Mouse (Mus musculus) ovary, postnatal 10 days (tissue): ENCODE measurements around the gene Magi2.

Source experiments
- DNase-seq: peaks from one replicate; pipeline ENCODE4 v3.0.0; 2022; ENCODE audit warnings: low spot score

The Magi2 gene

DNA sequence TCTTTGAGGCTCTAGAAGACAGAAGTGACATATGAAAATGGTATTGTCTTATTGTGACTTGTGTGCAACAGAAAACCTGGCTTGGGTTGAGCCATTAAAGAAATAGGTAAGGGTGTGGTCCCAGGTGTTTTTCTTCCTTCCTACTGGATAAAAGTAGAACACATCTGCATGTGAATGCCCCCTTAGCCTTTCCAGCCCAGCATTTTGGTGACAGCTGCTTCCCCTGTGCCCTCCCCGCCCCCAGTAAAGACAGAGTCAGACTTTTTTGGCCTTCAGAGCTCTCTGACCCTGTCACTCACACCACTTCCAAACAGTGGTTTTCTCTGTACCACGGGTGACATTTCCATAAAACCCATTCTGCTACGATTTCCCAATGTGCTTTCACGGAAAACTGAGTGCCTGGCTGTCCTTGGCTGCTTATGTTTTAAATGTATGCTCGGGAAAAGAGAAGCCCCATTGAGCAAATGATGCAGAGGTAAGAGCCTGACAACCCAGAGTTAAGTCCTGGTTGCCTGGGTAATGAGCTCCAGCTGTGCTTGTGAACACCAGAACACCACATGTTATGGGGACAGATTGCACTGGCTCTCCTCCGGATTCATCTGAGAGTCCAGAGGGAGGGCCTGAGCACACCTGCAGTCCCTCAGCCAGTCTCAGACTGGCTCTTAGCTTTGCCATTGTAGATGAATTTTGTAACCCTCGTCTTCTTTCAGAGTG lies 1377.1 kb downstream of the Magi2 start:
- DNase-seq = no peak

DNA sequence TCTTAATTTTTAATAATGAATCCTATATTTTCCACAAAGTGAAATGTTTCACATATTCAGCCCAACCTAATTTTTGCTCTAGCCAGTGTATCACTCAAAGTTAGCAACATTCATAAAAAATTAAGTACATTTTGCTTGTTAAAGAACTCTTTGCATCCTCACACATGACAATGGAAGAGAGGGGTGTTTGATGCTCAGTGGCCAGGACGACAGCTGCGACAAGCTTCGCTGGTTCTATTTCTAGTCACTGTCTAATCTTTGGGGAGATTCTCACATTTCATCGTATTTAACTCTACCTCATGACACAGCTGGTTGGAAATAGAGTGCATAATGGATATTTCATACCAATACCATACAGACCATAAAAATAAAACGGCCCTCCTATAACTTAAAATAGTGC lies 1379.7 kb downstream of the Magi2 start:
- no peak for DNase-seq

DNA sequence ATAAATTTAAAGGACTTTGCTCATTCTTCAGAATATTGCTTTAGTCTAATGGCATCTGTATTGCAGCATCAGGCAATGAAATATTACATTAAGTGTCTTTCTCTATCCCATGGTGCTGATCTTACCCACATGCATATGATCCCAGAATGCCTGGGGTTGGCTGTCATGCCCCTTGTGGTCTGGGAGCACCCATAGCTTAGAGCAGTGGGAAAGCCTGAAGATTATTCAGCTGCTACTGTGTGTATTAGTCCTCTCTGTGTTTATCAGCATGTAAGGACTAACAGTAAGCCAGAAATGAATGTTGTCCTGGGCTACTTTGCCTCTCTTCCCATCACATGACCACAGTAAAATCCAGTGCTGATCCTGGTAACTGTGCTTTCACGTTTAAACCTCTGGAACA lies 1380.7 kb downstream of the Magi2 start:
- no peak for DNase-seq

DNA sequence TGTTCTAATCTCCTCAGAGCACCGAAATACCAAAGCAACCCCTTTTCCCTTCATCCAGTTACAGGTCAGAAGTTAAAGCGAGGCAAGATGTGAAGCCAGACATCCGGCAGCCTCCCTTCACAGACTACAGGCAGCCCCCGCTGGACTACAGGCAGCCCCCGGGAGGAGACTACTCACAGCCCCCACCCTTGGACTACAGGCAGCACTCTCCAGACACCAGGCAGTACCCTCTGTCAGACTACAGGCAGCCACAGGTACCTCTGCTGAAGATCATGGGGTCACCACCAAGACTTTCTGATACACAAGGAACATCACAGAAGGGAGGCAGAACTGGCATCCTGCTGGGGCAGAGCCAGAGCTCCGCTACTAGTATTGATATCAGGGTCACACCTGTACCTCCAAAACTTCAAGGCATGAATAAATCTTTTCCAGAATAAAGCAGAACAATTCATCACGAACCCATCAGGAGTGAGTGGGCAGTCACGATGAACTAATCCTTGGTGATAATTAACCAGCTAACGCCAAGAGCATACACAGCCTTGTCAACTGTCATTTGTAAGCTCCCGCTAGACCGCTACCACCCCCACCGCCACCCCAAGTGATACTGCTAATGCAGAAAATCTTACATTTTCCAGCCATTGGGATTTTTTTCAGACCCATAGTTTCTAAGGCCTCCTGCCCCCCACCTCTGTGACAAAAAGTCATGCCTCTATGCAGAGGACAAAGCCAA lies 1382.5 kb downstream of the Magi2 start:
- DNase-seq = no peak

DNA sequence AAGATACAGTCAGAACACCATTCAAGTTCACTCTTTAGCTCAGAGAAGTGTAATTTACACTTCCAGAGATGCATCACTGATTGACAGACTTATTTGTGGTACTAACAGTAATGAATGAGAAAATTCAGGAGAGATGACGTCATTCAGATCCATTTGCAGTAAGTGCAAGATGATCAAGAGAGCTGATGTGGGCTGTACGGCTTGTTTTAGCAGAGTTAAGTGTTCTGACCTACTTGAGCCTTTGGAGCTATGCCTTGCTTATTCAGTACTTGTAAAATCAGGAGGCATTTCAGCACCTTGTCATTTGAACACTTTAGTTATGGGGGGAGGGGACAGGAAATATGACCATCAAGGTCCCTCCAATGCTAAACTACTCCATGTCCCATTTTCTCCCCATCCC lies 1383.8 kb downstream of the Magi2 start:
- no peak for DNase-seq

DNA sequence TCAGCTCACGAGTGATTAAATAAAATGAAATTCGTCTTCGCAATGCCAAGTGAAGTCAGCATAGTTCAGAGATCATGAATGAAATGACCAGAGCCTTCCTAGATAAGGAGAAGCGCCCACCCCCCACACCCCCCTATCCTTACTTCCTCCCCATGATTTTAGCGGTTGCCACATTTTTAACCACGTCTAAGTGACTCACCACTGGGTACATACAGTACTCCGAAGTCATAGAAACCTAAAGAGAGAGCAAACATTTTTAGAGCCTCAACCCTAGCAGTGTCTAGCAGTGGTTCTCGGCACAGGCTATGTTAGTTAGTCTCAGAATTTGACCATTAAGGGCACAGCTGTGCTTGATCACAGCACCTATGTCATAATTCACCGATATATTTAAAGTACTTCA lies 1385.8 kb downstream of the Magi2 start:
- no peak for DNase-seq

DNA sequence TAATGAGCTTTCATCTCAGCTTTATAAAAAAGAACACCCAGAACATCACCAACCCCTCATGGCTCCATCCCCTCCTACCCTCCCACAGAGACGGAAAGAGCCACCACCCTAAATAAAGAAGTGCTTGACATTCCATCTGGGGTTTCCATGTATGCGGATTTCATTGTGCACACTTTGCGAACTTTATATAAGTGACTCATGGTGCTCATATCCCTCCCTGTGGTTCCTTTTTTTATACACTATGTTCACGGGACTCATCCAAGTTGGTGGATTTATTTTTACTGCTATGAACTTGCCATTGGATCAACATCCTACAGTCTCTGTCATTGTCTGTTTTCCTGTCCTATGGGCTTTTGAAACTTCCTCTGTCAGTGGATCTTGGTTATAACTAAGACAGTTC lies 1388.1 kb downstream of the Magi2 start:
- DNase-seq = no peak

DNA sequence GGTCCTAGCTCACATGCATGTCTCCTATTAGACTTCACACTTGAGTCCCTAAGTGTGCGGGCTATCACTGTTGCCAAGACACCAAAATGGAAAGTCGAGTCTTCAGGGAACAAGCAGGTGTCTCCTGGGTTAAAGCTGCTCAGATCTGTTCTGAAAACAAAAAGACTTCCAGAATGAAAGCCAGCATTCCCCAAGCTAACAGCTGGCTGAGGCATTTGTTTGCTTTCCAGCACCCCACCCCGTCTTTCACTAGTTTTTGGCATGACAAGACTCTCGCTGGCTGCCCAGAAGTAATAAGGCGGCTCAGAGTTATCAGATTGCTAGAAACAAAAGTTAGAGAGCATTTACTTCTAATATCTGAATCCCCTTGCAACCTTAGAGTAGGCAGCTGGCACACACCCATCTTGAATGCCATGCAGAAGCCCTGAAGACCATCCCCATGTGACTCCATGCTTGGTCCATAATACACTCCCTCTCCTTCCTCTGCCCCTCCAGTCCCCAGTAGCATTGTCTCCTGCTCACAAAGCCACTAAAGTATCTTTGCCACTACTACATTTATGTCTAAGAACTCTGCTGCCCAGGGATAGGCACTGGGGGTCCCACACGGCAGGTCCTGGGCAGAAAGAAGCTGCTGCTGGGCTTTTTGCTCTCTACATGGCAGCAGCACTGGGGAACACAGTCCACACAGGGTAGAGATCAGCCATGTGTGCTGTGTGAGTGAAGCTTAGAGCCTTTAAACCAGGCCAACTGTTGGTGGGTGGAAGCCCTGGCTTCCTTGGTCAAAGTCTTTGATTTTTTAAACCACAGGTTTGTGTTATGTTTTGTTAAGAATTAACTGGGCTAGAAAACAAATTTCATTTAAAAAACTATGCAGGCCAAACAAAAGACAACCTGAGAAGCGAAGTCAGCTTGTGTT lies 1394.0 kb downstream of the Magi2 start:
- no peak for DNase-seq

DNA sequence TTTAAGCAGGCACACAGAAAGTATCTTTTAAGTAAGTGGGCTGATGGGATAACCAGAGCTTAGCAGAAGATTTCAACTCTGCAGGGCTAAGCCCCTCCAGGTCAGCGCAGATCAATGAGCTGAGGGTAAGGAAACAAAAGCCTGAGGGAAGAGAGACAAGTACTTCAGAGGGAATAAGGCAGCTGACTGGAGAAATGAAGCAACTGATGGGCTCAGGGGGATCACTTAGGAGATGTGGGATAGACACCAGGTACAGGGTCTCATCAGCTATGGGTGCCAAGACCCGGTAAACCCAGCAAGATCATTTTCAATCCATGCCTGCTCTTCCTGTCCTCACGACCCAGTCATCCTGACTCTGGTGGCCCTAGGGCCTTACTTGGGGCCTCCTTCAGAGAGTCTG lies 1395.6 kb downstream of the Magi2 start:
- no peak for DNase-seq

DNA sequence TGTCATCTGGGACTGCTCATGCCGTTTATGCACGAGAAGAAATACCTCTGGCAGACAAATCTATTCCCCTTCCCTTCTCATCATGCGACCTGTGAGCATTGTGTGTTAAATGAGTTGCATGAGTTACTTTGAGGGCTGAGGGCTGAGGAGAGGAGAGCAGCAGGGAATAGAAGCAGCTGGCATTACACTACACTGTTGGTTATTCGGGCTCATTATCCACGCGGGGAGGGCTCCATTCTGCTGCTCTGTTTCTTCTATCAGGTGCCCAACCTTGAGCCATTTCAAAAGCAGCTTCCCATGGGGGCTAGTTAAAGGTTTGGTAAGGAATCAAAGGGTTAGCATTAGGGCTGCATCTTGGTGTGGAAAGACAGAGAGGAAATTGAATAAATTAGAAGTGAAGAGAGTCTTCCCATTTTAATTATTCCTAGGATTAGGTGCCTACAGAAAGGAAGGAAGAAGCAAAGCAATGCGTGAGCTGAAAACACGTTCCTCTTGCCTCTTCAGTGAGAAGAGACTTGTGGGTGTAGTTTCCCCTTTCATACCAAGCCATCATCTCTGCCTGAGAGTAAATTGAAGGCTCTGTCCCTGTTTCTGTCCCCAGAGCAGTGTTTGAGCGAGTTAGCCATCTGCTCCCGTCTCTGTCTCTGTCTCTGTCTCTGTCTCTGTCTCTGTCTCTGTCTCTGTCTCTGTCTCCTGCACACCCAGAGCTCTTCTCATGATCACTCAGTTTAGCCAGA lies 1396.2 kb downstream of the Magi2 start:
- no peak for DNase-seq

DNA sequence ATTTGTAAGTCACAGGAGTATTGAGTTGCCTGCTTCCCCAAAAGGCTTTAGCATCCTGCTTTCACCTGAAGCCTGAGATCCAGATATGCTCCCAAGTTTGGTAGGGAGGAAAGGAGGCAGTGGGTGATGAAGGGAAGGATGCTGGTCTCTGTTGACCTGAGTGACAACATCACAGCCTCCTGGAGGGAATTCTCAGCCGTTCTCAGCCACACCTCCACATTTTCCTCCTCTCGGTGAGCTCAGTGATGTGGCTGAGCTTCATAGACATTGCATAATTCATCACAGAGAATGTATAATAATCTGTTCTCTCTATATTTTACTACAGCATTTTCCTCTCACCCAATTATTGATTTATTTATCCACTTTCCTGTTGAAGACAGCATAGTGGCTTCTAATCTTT lies 1398.3 kb downstream of the Magi2 start:
- DNase-seq = no peak

DNA sequence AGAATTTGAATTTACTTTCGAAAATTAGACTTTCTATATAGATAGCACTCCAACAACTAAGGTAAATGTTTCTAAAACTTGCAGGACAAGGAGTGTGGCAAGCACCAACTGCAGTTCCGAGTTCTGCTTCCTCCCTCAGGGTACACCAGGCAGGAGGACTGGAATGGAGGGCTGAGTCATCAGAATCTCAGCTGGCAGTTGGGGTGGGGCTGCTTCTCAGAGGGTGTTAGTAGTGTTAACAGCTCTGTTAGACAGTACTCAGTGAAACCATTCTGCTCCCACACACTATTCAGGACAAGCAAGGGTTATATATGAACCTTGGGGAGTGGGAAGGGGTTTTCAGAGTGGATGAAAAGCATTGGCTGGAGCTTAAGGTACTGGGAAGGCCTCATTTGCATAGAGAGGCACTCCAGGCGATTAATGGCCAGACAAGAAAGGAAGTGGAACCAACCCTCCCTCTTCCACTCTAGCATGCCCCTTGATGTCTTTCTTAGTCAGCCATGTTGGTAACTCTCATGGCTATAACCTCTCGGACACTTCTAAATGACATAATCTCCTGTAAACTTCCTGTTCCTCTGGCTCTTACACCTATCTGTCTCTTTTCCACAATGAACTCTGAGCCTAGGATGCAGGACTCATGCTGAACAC lies 1402.2 kb downstream of the Magi2 start:
- DNase-seq = no peak

DNA sequence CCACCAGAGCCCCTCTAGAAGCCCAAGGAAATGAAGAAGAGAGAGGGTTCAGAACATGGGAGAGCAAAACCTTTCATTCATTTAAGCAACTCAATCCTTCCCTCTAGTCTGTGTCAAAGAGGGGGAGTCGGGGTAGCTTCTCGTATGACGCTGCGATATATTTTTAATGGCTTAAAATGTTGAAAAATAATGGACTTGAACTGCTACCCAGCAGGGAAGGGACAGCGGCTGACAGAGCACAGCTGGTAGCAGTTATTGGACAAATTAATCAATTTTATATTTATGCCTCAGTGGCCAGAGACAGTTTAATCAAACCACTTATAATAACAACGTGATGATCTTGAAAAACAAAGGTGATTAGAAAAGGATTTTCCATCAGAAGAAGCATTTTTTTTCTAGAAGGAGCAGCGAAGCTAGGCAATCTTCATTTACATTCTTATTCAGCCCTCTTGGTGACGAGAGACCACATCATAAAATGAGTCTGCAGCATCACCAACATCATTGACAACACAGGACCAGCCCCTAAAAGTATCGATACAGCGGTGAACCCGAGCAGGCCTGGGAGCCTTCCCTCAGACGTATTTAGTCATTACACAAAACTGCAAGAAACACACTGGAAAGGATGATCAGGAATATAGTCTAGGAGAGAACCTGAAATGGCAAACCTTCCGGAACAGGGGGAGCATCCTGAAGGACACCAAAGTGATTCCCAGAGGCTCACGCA lies 1407.4 kb downstream of the Magi2 start:
- no peak for DNase-seq

DNA sequence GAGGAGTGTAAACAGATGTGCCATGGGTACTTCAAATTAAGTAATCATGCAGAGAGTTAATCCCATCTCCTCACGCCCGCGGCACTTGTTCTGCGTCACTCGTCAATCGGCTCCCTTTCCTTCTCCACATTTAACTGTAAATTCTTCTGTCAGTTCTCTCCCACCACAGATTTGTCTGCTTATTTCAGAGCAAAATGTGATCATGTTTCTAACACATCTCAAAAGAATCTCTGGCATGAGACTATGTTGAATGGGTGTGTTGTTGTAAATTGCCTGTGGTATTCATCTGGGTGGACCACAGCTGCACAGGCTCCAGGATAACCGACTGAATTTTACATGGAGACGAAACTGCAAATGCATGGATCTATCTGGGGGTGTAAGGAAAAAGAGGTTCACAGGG lies 1408.0 kb downstream of the Magi2 start:
- DNase-seq = no peak

DNA sequence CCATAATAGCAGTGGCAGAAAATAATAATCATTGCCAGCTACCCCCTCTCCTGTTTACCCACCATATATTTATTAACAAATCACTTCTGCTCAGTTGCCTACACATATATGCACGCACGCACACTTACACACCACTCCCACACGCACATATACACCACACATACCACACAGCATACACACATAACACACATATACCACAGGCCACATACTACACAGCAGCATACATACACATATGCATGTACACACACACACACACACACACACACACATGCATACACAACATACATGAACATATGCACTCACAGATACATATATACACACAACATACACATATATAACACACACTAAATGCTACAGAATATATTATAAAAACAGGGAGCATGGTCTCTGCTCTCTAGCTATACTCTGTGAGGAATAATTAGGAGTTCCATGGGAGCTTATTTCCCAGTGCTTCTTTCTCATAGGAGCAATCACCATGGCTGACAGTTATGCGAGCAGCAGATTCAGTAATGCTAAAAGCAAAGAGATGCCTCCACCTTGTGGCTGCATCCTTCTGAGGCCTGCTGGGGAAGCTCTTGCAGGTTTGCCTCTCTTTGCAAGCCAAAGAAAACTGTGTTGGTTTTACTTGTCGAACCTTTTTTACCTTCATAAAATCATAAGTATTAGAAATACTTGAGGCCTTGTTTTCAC lies 1410.6 kb downstream of the Magi2 start:
- no peak for DNase-seq

DNA sequence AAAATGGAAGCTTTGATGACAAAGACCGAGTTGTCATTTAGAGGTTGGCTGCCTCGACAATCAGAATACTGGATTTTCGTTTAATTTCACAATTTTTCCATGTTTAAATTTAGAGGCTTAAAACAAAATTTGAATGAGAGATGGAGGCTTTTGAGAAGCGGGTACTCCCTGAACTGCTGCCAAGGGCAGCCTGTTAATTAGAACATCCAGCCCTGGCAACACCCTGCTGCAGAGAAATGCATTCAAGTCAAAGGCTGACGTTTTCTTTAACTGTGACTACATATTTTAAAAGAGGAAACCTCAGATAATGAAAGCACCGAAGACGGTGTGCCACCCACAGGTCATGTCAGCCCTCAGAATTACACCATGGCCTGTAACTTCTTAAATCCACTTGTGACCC lies 1415.4 kb downstream of the Magi2 start:
- no peak for DNase-seq

DNA sequence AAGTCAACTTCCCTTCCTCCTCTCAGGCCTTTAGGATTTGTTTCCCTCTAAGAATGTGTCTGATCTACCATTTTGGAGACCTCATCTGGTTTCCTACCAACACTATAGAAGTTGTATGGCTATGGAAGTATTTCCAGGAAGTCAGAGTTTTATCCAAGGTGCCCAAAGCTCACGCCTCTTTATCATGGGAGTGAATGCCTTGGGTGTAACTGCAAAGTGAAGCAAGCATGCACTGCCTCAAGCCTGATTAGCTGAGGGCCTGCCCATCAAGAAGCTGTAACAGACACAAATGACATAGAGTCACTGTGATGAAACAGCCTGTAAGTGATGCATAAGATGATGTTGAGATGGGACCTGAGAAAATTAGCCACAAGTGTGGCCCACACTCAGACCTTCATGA lies 1416.9 kb downstream of the Magi2 start:
- no peak for DNase-seq

DNA sequence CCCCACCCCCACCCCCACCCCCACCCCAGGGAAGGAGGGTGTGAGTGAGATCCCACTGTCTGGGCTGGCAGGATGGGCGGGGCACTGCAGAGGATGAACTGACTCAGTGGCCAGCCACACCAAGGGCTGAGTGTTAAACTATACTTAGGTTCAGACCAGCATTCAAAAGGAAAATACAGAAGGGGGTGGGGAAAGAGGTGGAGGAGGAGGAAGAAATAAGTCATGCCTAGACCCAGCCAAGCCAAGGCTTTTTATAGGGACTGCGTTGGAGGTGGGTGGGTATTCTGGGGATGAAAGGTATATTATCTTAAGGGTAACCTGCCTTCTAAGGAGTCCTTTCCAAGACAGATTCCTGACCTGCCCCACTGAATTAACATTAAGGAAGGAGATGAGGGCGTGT lies 1420.1 kb downstream of the Magi2 start:
- DNase-seq = no peak

DNA sequence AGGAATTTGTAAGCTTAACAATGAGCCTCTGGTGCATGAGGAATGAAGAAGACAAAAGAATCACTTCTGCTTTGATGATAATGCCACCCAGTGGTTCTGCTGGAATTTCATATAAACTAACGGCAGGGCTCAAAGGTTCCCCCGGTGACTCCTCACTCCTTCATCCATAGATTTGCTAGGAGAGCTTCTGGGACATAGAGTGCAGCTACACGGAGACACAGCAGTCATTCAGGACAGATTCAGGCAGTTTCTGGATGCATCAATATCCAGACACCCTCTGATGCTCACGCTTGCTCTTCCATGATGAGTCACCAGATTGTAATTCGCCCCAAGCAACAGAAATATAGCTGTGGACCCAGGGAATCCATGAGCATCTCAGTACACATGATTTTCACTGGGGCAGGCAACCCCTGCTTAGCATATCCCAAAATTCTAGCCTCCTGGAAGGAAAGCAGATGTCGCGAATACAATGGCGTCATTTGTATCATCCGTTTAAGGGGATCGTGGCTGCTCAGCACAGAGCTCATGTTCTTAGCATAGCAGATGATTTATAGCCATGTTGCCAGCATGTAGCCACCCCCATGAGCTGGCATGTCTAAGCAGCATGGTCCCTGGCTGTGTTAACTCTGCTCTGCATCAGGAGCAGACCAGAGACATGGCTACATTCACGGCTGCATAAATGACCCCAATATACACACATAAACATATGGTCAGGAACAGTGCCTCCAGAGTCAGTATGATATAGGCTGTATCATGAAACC lies 1426.8 kb downstream of the Magi2 start:
- DNase-seq = no peak
